Mouse (Mus musculus) megakaryocyte-erythroid progenitor cell, adult 5-6 weeks (primary cell): Measurements from ENCODE around the gene Ago3. TPM values are rescaled to one million over a fixed set of nuclear protein-coding genes. Genes with fewer than 3 reads are reported as not detected.

Experiments used
- ATAC-seq: replicated peaks from 2 replicates; pipeline ENCODE4 v1.8.0; 2016; ENCODE audit warnings: mild to moderate bottlenecking, inconsistent platforms; ENCODE audit not compliant: severe bottlenecking, poor library complexity, low FRiP score, low TSS enrichment
- total RNA-seq, 2 experiments: library from RNA; stranded (forward) in 1 of 2; stranded (reverse) in 1 of 2; fragments of 200-1000, 215-1000 nt in 1 of 2; fragments of >200 nt in 1 of 2; fragmentation: Nextera tagmentation in 1 of 2; gene quantifications; 2 replicates each; pipeline ENCODE4 v1.2.3; 2014 to 2017

Gene Ago3
- total RNA-seq, 2 experiments from 2014 or later, result 18.0 to 20.2 TPM

DNA sequence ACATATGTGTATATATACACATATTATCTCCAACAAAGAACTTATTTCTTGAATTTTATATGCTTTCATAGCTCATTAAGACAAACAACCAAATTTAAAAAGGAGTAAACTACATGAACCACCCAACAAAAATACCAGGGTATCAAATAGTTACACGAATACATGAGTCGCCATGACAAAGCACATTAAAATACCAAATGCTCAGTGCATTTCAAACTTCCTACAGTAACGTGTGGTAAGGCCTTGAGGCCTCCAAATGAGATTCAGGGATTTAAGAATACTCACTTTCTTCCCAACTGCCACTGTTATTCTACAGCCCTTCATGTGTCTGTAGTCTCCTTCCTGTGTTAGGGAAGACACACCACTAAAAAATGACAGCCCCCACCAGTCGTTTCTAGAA, 2.4 kb upstream of the Ago3 start:
- ATAC-seq, result no peak

DNA sequence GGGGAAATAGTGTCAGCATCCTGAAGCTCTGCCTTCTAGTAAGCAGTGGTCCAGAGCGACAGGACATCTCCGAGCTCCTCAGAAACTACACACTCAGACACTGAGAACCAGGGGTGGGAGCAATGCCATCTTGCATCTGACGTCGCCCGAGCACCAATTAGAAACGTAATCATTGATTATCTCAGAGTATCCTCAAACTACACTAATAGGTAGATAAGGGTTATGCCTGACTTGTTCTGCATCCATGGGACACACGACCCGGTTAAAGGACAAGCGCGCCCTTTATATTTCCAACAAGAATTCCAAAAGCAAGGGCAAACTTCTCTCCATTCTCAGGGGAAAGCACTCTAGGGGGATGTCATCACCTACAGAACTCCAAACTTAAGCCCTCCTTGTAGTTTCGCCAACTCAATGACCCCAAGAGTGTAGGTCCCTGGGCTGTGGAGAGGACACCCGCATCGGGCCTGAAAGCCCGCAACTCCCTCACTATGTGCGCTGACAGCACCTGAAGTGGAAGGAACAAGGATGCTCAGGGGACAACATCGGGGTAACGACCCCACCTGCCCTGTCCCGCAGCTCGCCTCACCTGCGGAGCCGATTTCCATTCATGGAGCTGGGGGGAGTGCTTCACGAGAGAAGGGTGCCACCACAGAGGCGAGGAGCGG, 542 bp downstream of the Ago3 start:
- ATAC-seq, result no peak; the same call in 1 of the 2 replicates

DNA sequence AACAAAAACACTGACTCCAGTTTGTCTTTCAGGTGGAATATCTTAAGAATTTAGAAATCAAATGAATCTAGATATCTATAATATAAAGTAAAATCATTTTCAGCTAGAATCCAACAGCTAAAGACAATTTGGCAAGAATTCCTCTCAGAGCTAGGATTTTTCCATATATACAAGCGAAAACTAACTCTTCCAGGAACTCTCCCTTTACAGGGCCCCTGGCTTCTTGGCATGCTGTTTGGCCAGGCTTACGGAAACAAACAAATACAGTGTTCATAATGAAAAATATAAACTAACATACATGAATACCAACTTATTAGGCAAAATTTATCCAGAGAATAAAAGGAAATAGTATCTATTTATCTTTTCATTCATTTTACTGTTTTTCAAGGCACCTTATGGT, 5.5 kb downstream of the Ago3 start:
- no peak for ATAC-seq

DNA sequence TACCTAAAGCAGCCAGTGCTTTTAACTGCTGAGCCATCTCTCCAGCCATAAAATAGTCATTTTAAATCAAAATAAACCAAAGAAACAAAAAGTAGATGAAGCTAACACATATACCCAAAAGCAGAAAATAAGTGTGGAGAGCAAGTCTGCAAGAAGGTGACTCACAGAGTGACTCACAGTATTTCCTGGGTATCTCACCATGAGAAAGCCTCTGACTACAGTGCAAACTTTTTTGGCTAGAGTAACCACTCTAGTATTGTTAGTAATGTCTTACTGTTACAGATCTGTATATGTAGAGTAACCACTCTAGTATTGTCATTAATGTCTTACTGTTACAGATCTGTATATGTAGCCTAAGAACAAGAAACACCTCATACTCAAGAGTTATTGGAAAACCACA, 13.6 kb downstream of the Ago3 start:
- ATAC-seq, result no peak

DNA sequence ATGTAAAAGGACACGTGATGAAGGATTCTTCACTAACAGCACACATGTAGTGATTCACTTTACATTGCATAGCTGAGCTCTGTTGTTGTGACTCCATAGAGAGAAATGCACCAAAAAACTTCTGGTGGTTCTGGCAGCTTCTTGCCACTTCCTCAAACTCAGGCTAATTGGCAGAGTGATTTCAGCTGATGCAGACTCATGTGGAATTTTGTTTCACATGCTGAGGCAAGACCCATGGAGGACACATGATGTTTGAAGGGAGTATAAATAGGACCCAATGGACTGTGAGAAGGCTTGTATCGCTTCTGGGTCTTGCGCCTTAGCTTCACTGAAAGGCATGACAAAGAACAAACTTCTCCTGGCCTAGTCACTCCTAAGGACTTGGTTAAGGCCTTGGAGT, 16.8 kb downstream of the Ago3 start:
- ATAC-seq, result no peak

DNA sequence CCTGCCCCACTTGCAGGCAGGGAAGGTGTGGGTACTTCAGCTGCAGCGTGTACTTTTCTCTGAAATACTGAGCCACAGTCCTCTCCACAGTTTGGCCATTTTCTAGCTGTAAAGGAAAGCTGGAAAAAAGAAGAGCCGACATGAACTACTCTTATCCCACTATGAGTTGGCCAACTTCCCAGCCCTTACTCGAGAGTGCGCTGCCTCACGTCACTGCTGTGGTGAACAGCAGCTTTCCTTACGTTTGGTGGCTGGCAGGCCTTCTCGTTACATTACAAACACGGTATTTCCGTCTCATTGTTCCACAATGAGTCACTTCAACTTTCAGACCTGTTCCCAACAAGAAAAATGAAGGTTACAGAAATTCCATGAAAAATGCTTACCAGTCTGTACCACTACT, 57.9 kb downstream of the Ago3 start:
- ATAC-seq, result no peak

DNA sequence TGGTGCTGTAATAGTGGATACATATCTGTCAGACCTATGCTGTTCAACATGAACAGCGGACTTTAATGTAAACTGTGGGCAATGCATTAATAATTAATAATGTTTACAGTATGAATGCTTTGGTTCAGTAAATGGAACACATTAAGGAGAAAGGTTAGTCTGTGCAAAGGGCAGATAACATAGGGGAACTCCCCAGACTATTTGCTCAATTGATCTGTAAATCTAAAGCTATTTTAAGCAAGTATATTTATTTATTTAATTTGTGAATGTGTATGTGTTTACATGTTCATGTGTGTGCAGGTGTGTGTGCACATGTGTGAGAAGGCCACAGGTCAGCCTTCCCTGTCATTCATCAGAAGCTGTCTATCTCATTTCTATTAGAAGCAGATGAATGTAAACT, 69.3 kb downstream of the Ago3 start:
- no peak for ATAC-seq

DNA sequence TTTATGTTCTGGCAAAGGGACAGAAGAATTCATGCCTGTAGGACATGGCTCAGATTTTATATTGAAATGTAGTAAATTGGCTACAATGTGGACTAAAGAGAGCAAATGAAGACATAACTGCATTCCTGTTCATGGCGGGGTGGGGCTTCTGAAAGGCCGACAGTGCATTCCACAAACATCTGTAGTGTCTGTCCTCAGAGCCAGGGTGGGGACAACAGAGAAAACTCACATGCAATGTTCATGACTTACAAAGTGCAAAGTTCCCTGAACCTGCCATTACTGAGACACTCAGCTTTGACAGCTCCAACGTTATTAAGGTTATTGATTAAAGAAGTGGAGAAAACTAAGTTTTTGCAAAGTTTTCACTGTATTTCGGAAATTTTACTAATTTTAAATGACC, 85.9 kb downstream of the Ago3 start:
- no peak for ATAC-seq

DNA sequence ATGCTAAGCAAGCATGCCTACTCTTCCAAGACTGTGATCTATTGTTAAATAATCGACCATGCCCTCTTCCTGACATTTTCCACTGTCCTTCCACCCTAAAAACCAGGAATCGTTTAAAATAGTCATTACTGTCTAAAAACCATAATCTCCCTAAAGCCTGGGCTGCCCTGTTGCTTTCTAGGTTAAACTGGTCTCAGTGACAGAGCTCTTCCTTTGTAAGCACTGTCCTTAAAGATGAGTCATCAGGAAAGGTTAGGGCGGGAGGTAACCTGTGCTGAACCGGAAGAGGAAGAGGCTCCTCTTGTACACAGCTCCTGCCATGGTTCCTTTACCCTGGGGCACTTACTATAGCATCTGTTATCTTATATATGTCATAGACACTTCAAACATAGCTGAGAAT, 89.9 kb downstream of the Ago3 start:
- ATAC-seq, result no peak

DNA sequence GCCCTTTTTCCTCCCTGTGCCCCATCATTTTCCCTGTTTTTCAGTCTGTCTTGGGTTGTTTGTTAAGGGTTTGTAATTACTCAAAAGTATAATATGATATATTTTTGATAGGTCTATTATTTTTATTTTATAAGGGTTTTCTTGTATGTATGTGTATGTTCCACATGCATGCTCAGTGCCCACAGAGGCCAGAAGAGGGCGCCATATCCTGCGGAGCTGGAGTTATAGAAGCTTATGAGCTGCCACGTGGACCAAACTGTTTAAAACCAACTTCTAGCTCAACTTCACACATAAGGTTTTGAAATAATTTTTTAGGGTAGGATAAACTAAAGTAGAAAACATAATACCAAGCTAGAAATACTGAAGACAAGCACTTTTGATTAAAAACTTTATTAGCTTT, 97.0 kb downstream of the Ago3 start:
- 0 out of 2 replicates have a peak, but pooled peaks have one; percentile 44 for ATAC-seq

DNA sequence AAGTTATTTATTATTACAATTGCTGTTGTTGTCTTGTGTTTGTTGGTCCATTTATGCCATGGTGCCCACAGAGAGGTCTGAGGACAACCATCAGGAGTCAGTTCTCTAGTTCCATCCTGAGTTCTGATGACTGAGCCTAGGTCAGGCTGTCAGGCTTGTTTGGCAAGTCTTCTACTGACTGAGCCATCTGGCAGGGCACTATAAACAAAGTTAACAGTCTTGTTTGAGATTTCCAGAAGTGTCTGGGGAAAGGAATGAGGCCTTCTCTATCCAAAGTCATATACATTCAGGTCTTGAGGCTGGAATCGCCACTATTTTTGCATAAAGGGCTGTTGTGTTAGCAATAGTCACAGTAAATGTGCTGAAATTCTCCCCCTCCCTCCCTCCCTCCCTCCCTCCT, 97.6 kb downstream of the Ago3 start:
- no peak for ATAC-seq

DNA sequence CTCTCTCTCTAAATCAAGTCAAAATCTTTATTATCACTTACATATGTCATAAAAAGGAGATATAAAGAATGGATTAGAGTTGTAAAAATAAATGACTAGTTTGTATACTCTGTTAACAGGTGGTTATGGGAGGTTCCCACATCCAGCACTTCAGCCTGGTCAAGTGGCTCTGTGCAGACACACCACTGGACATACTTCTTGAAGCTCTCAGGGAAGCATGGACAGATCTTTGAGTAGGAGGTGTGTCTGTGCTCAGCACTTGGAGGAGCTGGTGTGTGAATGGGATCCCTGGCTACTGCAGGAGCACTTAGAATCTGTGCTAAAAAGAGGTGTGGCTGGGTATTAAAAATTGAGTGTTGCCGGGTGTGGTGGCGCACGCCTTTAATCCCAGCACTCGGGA, 99.1 kb downstream of the Ago3 start:
- ATAC-seq, result no peak

DNA sequence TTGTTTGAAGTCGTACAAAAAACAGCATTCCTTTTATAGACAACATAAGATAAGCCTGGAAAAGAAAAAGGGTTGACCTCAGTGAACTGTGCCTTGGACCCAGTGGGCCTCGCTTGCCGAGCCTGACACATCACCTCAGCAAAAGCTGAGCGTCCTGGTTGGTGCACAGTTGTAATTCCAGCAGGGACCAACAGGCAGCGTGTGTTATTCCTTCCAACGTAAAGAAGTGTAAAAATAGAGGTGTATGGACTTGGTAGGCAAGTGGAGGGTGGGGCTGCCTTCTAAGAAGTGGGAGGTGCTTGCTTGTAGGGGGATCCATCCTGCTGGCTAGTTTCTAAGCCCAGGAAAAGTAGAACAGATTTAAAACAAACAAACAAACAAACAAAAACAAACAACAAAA, 103.3 kb downstream of the Ago3 start:
- no peak for ATAC-seq

DNA sequence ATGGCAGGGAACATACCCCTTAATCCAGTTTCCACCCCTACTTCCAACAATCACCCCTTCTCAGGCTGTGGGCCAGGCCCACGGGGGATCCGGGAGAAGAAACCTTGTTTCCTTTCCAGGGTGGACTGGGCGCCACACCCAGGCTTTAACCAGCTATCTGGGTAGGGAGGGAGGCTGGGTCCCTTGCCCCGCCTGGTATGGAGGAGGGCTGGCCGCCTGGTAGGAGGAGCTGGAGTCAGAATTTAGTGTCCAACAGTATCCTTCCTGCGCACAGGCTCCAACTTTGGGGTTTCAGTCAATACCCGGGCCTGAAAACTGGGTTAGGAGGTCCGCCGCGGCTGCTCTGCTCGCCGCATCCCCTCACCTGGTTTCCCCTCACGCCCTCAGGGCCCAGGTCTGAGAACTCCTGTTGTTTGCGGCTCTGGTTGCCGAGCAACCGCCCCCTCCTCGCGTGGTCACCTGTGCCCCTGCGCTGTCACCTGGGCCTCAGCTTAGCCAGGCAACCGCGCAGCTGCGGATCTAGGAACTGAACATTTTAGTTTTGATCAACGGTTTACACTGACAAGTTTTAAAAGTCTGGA, 104.0 kb downstream of the Ago3 start, which contains the start of gene Tekt2:
Gene Tekt2, minus strand, starts transcription at position 408 of the 581 bp plus-strand sequence.
- no peak for ATAC-seq

DNA sequence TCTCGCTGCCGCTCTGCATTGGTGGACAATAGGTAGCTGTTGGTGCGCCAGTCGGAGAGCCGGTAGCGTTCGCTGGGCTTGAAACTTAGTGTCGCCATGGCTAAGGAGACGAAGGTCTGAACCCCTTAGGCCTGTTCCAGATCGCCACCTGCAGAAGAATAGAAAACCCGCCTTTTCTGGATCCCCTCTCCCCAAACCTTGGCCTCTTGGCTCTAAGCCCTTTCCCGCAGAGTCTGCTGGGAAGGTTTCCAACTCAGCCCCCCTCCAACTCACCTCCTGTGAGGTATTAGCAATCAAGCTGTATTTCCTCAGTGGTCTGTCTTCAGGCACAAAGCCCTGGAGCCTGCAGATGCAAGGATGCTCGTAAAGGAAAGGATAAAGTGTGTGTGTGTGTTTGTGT, 104.5 kb downstream of the Ago3 start:
- no peak for ATAC-seq

DNA sequence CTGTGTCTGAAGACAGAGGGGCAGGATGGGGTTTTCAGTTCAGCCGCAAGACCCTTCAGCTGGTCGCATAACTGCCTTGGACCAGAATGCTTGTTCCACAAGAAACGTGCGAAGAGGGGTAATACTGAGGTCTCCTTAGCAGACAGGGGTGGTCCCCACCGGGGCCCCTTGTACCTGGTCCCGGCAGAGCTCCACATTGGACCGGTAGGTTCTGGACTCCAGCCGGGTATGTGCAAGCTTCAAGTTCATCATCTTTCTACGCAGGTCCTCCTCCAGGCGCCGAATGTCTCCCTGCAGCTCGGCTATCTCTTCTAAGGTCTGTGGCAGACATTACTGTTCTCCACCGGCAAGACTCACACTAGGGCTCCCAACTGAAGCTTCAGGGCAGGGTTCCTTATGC, 106.7 kb downstream of the Ago3 start:
- ATAC-seq, result no peak

DNA sequence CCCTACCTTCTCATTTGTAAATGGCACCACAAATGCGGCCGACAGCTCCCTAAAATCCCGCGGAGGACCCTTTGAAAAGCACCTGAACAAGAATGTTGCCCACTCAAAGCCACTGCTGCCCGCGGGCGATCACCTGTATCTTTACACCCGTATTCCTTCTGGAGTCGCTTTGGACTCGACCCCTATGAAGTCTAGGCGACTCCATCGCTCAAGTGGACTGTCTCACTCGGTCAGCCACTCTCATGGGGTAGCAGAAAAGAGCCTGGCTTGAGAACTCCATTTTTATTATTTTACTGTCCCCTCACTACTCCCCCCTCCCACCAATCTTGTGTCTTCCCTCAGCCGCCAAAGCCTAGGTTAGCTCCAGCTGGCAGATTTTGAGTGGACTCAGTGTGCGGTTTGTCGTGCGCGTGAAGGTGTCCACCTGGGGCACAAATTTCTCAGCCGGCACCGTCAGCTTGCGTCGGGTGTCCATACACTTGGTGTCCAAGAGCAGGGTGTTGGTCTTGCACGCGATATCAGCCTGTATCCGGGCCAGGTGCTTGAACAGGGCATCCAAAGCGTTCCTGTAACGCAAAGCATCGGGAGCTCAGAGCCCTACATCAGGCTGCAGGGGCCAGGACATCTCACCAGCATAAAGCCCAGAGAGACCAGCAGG, 107.4 kb downstream of the Ago3 start:
- ATAC-seq, result peak; percentile 5; the same call in 1 of the 2 replicates

DNA sequence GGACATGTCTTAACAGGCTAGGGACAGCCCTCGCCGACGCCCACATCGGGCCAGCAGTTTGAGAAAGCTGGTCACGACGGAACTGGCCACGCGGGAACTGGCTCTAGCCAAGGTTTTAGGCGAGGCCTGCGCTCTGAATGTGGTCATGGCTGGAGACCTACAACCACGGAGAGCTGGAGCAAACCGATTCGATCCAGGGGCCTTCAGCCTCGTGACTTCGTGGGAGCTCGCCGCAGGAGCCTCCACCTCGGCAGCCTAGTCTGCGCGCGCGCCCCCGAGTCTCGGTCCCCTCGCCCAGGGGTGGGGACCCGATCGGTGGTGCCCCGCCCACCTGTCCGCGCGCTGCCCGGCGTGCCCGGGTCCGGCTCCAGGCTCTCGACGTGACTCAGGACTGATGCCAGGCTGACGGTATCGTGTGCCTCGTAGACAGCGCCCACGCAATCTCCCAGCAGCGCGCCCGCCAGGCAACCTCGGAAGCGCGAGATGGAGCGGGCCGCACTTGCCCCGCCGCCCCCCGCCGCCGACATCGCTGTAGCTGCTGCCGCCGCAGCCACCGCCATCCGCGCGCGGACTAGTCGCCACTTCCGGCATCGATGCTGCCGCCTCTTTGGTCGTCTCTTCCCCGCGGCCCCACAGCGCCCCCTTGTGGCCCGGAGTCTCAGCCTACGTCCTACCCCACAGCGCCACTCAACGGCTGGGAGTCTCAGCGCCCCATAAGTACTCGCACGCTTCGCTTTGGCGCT, 108.1 kb downstream of the Ago3 start, which contains the start of gene Adprhl2:
Gene Adprhl2, minus strand, starts transcription at position 593 of the 743 bp plus-strand sequence.
- peak; percentile 86 for ATAC-seq

DNA sequence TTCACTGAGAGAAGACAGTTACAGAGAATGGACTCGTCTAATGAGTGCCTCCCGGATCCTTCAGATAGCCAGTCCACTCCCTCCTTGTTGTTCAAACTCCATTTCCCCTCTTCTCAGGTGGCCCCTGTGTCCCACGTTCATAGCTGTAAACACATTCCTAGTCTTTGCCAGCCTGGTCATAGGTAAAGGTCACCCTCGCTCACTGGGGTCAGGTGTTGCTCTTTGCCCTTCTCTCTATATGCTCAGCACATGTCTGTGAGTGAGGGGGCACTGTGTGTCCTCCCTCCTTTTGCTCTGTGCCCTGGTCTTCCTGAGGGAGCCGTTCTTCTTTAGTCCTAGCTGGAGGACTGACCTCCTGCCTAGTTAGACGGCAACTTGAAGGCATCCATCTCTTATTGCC, 109.5 kb downstream of the Ago3 start:
- ATAC-seq, result no peak

DNA sequence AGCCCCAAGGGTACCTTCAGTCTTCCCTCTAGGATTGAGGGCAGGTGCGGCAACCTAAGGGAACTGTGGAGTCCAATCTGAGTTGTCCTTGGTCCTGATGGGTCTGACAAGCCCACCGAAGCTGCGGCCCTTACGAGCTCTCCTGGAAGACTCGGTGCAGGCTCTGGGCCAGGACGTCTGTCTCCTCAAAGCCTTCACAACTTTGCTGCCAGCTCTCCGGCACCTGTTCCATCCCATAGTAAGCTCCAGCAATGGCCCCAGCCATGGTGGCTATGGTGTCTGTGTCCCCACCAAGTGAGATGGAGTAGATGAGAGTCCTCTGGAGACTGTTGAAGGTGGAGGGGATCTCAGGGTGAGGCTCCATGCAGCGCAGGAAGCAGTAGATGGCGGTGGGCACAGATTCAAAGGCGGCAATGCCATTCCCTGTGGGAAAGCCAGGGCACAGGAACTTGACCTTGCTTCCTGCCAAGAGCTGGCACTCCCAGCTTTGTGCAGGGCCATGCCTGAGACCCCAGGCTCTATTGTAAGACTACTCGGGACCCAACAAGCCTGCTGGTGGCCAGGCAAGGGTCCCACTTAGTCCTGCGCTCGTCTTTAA, 112.8 kb downstream of the Ago3 start:
- ATAC-seq, result no peak
